Mouse (Mus musculus) forebrain, embryonic 15.5 days (tissue): ENCODE measurements around the gene Klf13. TPM values are rescaled to one million over a fixed set of nuclear protein-coding genes. Genes with fewer than 3 reads are reported as not detected.
A peak's percentile ranks its signal among the peaks of the same experiment; 100 is the strongest.

Experiments
- ATAC-seq: fragments of 200-750 bp; cut with Nextera tagmentation; replicated peaks from 2 replicates; pipeline ENCODE4 v1.8.0; 2017; ENCODE audit warnings: mild to moderate bottlenecking, moderate TSS enrichment, moderate library complexity
- H3K27ac ChIP-seq: fragments of 300-500 bp; sonication (generic); replicated peaks from 2 replicates; pipeline ENCODE4 v1.5.1; 2015; ENCODE audit warnings: mild to moderate bottlenecking, inconsistent platforms
- H3K27me3 ChIP-seq: fragments of 300-500 bp; sonication (generic); 2 replicates; pipeline ENCODE4 v1.6.1; 2015; ENCODE audit warnings: inconsistent platforms
- H3K36me3 ChIP-seq: fragments of 300-500 bp; sonication (generic); 2 replicates; pipeline ENCODE4 v1.6.1; 2015; ENCODE audit warnings: mild to moderate bottlenecking, inconsistent platforms
- H3K4me1 ChIP-seq: fragments of 300-500 bp; sonication (generic); 2 replicates; pipeline ENCODE4 v1.6.1; 2015; ENCODE audit warnings: inconsistent platforms
- H3K4me2 ChIP-seq: fragments of 300-500 bp; sonication (generic); replicated peaks from 2 replicates; pipeline ENCODE4 v1.6.1; 2015; ENCODE audit warnings: mild to moderate bottlenecking, inconsistent platforms
- H3K4me3 ChIP-seq: fragments of 300-500 bp; sonication (generic); 2 replicates; pipeline ENCODE4 v1.5.1; 2015; ENCODE audit warnings: mild to moderate bottlenecking, inconsistent platforms
- H3K9ac ChIP-seq: fragments of 300-500 bp; sonication (generic); replicated peaks from 2 replicates; pipeline ENCODE4 v1.6.1; 2015; ENCODE audit warnings: mild to moderate bottlenecking, inconsistent platforms
- H3K9me3 ChIP-seq: fragments of 300-500 bp; sonication (generic); 2 replicates; pipeline ENCODE4 v1.6.1; 2016; ENCODE audit warnings: inconsistent platforms
- WGBS: fragments of 180-500 bp; shearing (Covaris S2); methylation state at CpG from one replicate; pipeline ENCODE4 v1.1.7; 2015; ENCODE audit warnings: mixed read lengths; 5-methylcytosine and 5-hydroxymethylcytosine counted together
- polyA plus RNA-seq: library from polyadenylated mRNA; unstranded; fragments of >200 nt; fragmentation: Nextera tagmentation; extraction: Ambion mirVana; gene quantifications from 2 replicates; pipeline ENCODE4 v1.2.1, GENCODE M21; 2015

Gene Klf13
- polyA plus RNA-seq, 1 experiment from 2014 or later = 34.8 TPM

- H3K4me3 ChIP-seq = no peak overlapping the region
- H3K36me3 ChIP-seq = no peaks in the 10 kb centered on the region
- H3K27ac ChIP-seq = no peak overlapping the region
- peaks cover 17% of the 10 kb centered on the region for H3K4me1 ChIP-seq
- WGBS = 75% methylated on average over 5 of the region's 5 CpGs
- no peak overlapping the region for H3K4me2 ChIP-seq
- no peaks in the 10 kb centered on the region for H3K9me3 ChIP-seq
- no peaks in the 10 kb centered on the region for H3K27me3 ChIP-seq
- ATAC-seq = no peak
- no peak overlapping the region for H3K9ac ChIP-seq
Measured at GRCm38 (mm10) chr7:63963632-63964031, 24.9 kb upstream of the Klf13 start.

- Histone ChIP-seq H3K27me3 (no peaks in the 10 kb centered on the region), H3K4me2 (0 out of 2 replicates have a peak overlapping the region, but pooled peaks have one; percentile 6), H3K4me3 (no peak overlapping the region), H3K9me3 (no peaks in the 10 kb centered on the region), H3K4me1 (peaks cover 33% of the 10 kb centered on the region), H3K36me3 (no peaks in the 10 kb centered on the region), H3K9ac (no peak overlapping the region), H3K27ac (peak overlapping the region; percentile 91)
- 33% methylated on average over 12 of the region's 12 CpGs for WGBS
- peak; percentile 75 for ATAC-seq
Measured at GRCm38 (mm10) chr7:63957872-63958640, 19.3 kb upstream of the Klf13 start.

- H3K4me1 ChIP-seq = peaks cover 40% of the 10 kb centered on the region
- ATAC-seq = peak; percentile 83
- WGBS = 3% methylated on average over 16 of the region's 16 CpGs
- no peak overlapping the region for H3K9ac ChIP-seq
- H3K9me3 ChIP-seq = no peaks in the 10 kb centered on the region
- peak overlapping the region; percentile 91 for H3K27ac ChIP-seq
- no peaks in the 10 kb centered on the region for H3K36me3 ChIP-seq
- H3K27me3 ChIP-seq = no peaks in the 10 kb centered on the region
- peak overlapping the region; percentile 6; the same call in 1 of the 2 replicates for H3K4me2 ChIP-seq
- H3K4me3 ChIP-seq = no peak overlapping the region
Measured at GRCm38 (mm10) chr7:63956981-63957713, 18.4 kb upstream of the Klf13 start.

GRCm38 (mm10) chr7:63956138-63956823, 17.6 kb upstream of the Klf13 start:
- H3K9ac ChIP-seq = no peak overlapping the region
- H3K36me3 ChIP-seq = no peaks in the 10 kb centered on the region
- H3K4me1 ChIP-seq = peaks cover 48% of the 10 kb centered on the region
- no peak overlapping the region for H3K4me3 ChIP-seq
- no peaks in the 10 kb centered on the region for H3K9me3 ChIP-seq
- H3K27ac ChIP-seq = peak overlapping the region; percentile 91
- no peaks in the 10 kb centered on the region for H3K27me3 ChIP-seq
- 61% methylated on average over 14 of the region's 14 CpGs for WGBS
- H3K4me2 ChIP-seq = no peak overlapping the region
- ATAC-seq = no peak

- H3K9ac ChIP-seq = no peak overlapping the region
- peak overlapping the region; percentile 91; the same call in 1 of the 2 replicates for H3K27ac ChIP-seq
- H3K36me3 ChIP-seq = no peaks in the 10 kb centered on the region
- H3K27me3 ChIP-seq = no peaks in the 10 kb centered on the region
- H3K4me1 ChIP-seq = peaks cover 55% of the 10 kb centered on the region
- H3K4me3 ChIP-seq = no peak overlapping the region
- H3K9me3 ChIP-seq = no peaks in the 10 kb centered on the region
- no peak overlapping the region for H3K4me2 ChIP-seq
- no peak for ATAC-seq
- 94% methylated on average over 2 of the region's 2 CpGs for WGBS
Measured at GRCm38 (mm10) chr7:63955440-63955839, 16.7 kb upstream of the Klf13 start.

DNA sequence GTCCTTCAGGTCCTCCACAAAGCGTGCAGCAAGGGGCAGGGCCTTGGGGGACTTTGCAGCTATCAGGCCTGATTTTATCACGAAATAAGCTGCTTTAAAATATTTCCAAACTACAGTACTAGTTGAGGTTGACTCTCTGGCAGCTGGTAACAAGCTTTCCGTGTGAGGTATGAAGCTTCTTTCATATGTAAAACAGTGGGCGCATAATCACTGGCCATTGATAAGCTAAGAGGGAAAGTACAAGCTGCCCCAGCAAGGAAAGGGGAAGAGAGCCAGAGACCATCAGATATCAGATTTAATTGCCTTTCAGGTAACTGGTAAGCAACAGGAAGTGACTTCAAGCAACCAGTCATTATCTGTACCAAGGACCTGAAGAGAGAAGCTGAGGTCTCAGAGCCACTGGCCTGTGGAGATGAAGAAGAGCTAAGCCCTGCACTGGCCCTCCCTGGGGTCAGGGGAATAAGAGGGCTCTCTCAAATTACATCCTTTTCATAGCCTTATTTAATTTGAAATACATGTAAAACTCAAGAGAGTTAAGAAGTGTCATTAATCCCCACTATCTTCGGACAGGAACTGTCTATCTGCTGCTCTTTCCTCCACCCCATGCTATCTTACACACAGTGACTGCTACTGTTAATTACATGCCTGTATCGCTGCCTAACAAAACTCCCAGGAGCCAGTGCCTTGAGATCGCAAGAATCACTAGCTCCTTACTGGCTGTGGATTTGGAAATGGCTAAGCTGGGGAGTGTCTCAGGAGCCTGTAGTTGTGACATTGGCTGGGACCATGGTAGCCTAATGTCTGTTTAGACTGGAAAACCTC, 13.6 kb upstream of the Klf13 start:
- Histone ChIP-seq H3K9me3 (no peaks in the 10 kb centered on the region), H3K27ac (0 out of 2 replicates have a peak overlapping the region, but pooled peaks have one; percentile 25), H3K4me3 (no peak overlapping the region), H3K27me3 (no peaks in the 10 kb centered on the region), H3K9ac (no peak overlapping the region), H3K4me2 (no peak overlapping the region), H3K4me1 (peaks cover 36% of the 10 kb centered on the region), H3K36me3 (no peaks in the 10 kb centered on the region)
- ATAC-seq = no peak
- WGBS = 31% methylated on average over 7 of the region's 7 CpGs

DNA sequence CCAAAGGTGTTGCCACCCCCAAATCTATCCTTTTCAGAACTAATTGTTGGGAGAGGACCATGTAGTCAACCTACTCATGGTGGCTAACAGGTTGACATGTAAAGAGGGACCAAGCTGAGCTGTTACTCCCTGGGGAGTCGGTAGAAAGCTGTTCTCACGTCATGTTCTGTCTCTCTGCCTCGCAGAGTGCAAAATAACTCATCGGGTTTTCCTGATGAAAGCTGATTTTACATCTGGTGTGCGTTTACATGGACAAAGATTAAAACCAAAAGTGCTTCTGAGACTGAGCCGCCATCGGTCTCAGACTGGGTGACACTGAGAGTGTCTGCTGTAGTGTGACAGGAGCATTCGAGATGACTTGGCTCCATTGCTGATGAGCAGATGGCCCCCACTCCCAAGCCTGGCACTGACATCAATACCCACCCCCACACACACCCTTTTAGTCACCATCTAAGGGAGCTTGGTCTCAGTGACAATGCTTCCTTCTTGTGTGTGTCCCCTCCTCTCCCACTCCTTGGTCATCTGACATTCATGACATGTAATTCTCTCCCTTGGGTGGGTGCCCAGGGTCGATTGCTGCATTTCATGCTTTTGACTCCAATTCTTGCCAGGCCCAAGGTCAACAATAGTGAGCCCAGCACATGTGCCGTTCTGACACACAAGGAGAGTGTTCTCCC, 12.4 kb upstream of the Klf13 start:
- Histone ChIP-seq H3K27me3 (no peaks in the 10 kb centered on the region), H3K27ac (peak overlapping the region; percentile 70), H3K4me3 (no peak overlapping the region), H3K4me2 (no peak overlapping the region), H3K36me3 (no peaks in the 10 kb centered on the region), H3K9me3 (no peaks in the 10 kb centered on the region), H3K4me1 (peaks cover 24% of the 10 kb centered on the region), H3K9ac (no peak overlapping the region)
- 54% methylated on average over 10 of the region's 10 CpGs for WGBS
- ATAC-seq = peak; percentile 90

GRCm38 (mm10) chr7:63949176-63949575, 10.5 kb upstream of the Klf13 start:
- H3K9ac ChIP-seq = no peak overlapping the region
- H3K36me3 ChIP-seq = no peaks in the 10 kb centered on the region
- WGBS = 86% methylated on average over 3 of the region's 3 CpGs
- no peak overlapping the region for H3K4me3 ChIP-seq
- no peaks in the 10 kb centered on the region for H3K9me3 ChIP-seq
- H3K4me1 ChIP-seq = peaks cover 22% of the 10 kb centered on the region
- ATAC-seq = no peak
- no peak overlapping the region for H3K4me2 ChIP-seq
- no peaks in the 10 kb centered on the region for H3K27me3 ChIP-seq
- H3K27ac ChIP-seq = no peak overlapping the region

DNA sequence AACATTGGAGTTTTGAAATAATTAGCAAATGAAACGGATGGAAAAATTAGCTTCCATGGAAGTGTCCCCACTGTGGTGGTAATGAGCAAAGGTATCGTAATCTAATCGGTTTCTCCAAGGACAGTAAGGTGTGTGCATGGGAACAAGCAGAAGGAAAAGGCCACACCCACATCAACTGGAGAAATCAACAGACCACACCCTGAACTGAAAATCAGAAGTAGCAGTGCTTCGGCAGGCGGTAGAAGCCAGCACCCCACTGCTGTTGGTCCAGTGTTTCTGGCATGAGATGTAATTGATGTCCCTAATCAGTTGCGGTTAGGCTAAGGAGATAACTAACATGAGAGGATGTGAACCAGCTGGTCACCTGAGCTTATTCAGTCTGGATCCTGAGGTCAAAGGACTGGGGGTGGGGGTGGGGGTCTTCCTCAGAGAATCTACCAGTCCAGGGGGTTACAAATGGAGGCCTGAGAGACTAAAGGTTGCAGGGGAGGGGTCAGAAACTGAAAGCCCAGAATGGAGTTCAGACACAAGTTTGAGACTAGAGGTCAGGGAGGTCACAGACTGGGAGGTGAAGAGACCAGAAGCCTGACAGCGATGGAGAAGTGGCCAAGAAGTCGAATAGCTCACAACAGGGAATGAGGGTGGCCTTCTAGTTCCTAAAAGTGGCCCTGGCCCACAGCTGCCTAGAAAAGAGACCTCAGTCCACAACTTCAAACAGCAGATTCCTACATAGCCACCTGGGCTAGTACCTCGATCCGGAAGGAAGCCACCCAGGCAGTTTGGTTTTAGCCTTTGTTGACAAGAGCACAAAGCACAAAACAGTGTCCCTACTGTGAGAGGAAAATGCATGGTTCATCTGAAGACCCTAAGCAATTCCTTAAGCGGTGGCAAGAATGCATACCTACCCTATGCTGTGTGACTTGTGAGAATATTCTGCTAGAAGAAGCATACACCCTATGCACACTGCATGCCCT, 9.1 kb upstream of the Klf13 start:
- no peaks in the 10 kb centered on the region for H3K9me3 ChIP-seq
- WGBS = 59% methylated on average over 11 of the region's 11 CpGs
- H3K36me3 ChIP-seq = no peaks in the 10 kb centered on the region
- no peak overlapping the region for H3K4me3 ChIP-seq
- no peaks in the 10 kb centered on the region for H3K27me3 ChIP-seq
- H3K9ac ChIP-seq = no peak overlapping the region
- no peak overlapping the region for H3K27ac ChIP-seq
- ATAC-seq = no peak
- peaks cover 22% of the 10 kb centered on the region for H3K4me1 ChIP-seq
- H3K4me2 ChIP-seq = no peak overlapping the region

DNA sequence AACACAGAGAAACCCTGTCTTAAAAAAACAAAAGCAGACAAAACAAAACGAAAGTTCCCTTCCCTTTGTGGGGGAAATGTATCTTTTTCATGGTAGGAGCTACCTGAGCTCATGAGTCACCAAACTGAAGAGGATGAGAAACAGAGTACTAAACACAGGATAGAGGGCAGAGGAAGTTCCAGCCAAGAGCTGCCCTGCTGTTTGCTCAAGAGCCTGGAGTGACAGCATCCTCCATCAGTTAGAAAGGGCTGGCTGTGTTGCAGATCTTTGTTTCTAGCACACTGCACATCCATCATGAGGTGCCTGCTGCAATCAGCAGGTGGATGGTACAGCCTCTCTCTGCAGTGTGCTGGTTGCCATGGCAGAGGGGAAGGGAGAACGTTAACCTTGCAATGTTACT, 5.2 kb upstream of the Klf13 start:
- ATAC-seq = no peak
- H3K36me3 ChIP-seq = no peaks in the 10 kb centered on the region
- no peak overlapping the region for H3K9ac ChIP-seq
- no peaks in the 10 kb centered on the region for H3K9me3 ChIP-seq
- H3K27me3 ChIP-seq = no peaks in the 10 kb centered on the region
- no peak overlapping the region for H3K4me3 ChIP-seq
- H3K27ac ChIP-seq = no peak overlapping the region
- H3K4me1 ChIP-seq = peaks cover 6% of the 10 kb centered on the region
- H3K4me2 ChIP-seq = no peak overlapping the region
- 45% methylated on average over 2 of the region's 2 CpGs for WGBS
